In genomic region chr5:113372995-113373950, GRCm38 (mm10) we compare ENCODE assay signal across 8 mouse cellular contexts. TPM values are rescaled to one million over a fixed set of nuclear protein-coding genes. Genes with fewer than 3 reads are reported as not detected.
DNase-seq lines count a peak whose midpoint lies in the region; ATAC-seq and TF ChIP-seq lines count a peak whose summit lies in the region.

No protein-coding gene starts in this region.

- 10% methylated on average over 33 of the region's 33 CpGs for WGBS in bone marrow, adult 2 months
- 3% methylated on average over 33 of the region's 33 CpGs for WGBS in embryonic facial prominence, embryonic 14.5 days

- H3K27ac ChIP-seq in ES-Bruce4 (ENCODE audit: insufficient read depth, low read length): no peak overlapping the region
- H3K27ac ChIP-seq in bone marrow, adult 2 months (ENCODE audit: control insufficient read depth, insufficient read depth, low read depth, low read length, poor library complexity): no peak overlapping the region
- H3K27ac ChIP-seq in embryonic facial prominence, embryonic 14.5 days (replicated peaks; ENCODE audit: low read depth, low read length): peak overlapping the region; percentile 35; the same call in 1 of the 2 replicates

- H3K27me3 ChIP-seq in ES-Bruce4 (ENCODE audit: control insufficient read depth, insufficient read depth, low read length, poor library complexity, severe bottlenecking): no peaks in the 10 kb centered on the region
- no peaks in the 10 kb centered on the region for H3K27me3 ChIP-seq in embryonic facial prominence, embryonic 14.5 days (replicated peaks; ENCODE audit: control insufficient read depth, insufficient read depth, low read length)

- H3K4me1 ChIP-seq in ES-Bruce4 (ENCODE audit: control insufficient read depth, insufficient read depth, low read length): no peaks in the 10 kb centered on the region
- no peaks in the 10 kb centered on the region for H3K4me1 ChIP-seq in bone marrow, adult 2 months (ENCODE audit: control insufficient read depth, insufficient read depth, low read length)
- peaks cover 6% of the 10 kb centered on the region; the same call in 1 of the 2 replicates for H3K4me1 ChIP-seq in embryonic facial prominence, embryonic 14.5 days (ENCODE audit: control insufficient read depth, insufficient read depth, low read length)

- peak; percentile 96 for TF ChIP-seq CTCF in ES-Bruce4 (IDR thresholded peaks at IDR 0.05; ENCODE audit: low read depth, low read length)
- TF ChIP-seq CTCF in bone marrow, adult 2 months (IDR thresholded peaks at IDR 0.05; ENCODE audit: control insufficient read depth, insufficient read depth, low read length): peak; percentile 49

- TF ChIP-seq EP300 in ES-Bruce4 (IDR thresholded peaks at IDR 0.05; ENCODE audit: insufficient read depth, low read depth, low read length): no peak

- H3K4me3 ChIP-seq in ES-Bruce4 (ENCODE audit: low read depth, low read length): peak overlapping the region; percentile 58
- H3K4me3 ChIP-seq in bone marrow, adult 2 months (replicated peaks; ENCODE audit: control insufficient read depth, low read depth, low read length): no peak overlapping the region
- H3K4me3 ChIP-seq in embryonic facial prominence, embryonic 14.5 days (ENCODE audit: low read depth, low read length): peak overlapping the region; percentile 25

- no peak for TF ChIP-seq POLR2A in ES-Bruce4 (IDR thresholded peaks at IDR 0.05; ENCODE audit: insufficient read depth, low read length)
- TF ChIP-seq POLR2A in bone marrow, adult 2 months (IDR thresholded peaks at IDR 0.05; ENCODE audit: borderline replicate concordance, control insufficient read depth, low read depth, low read length): no peak

- no peaks in the 10 kb centered on the region for H3K9me3 ChIP-seq in ES-Bruce4 (replicated peaks; ENCODE audit: control insufficient read depth, insufficient read depth, low read length, poor library complexity, severe bottlenecking)
- H3K9me3 ChIP-seq in embryonic facial prominence, embryonic 14.5 days (ENCODE audit: control insufficient read depth, low read length): no peaks in the 10 kb centered on the region

- no peak overlapping the region; the same call in 1 of the 2 replicates for H3K9ac ChIP-seq in ES-Bruce4 (ENCODE audit: low read depth, poor library complexity, severe bottlenecking)
- peak overlapping the region; percentile 37; the same call in 1 of the 2 replicates for H3K9ac ChIP-seq in embryonic facial prominence, embryonic 14.5 days (ENCODE audit: low read depth, low read length)

- peak; percentile 55; the same call in 1 of the 2 replicates for ATAC-seq in embryonic facial prominence, embryonic 14.5 days (ENCODE audit: low read depth)

- peak; percentile 44 for DNase-seq in embryonic facial prominence, embryonic 14.5 days (ENCODE audit: low spot score)
- peak; percentile 64 for DNase-seq in heart, postnatal 4 days
- peak; percentile 59 for DNase-seq in layer of hippocampus, adult 9-10 months (ENCODE audit: low spot score)
- DNase-seq in lung, postnatal 14 days: peak; percentile 53
- peak; percentile 83 to 90 for DNase-seq in right cerebral cortex, postnatal 10 days (ENCODE audit: low spot score in 2 of 2)
- no peak for DNase-seq in adipocyte (ENCODE audit: low spot score)

- no peaks in the 10 kb centered on the region for H3K36me3 ChIP-seq in ES-Bruce4 (ENCODE audit: control insufficient read depth, insufficient read depth, low read length, poor library complexity, severe bottlenecking)
- H3K36me3 ChIP-seq in embryonic facial prominence, embryonic 14.5 days (ENCODE audit: control insufficient read depth, insufficient read depth, low read length): no peaks in the 10 kb centered on the region

- H3K4me2 ChIP-seq in embryonic facial prominence, embryonic 14.5 days (ENCODE audit: low read depth, low read length): peak overlapping the region; percentile 53

RNA-seq across cellular contexts. Expression of gene Aym1, which starts 16.2 kb away (rescaled TPM):
- polyA plus RNA-seq in ES-Bruce4 (2011; ENCODE audit: insufficient read depth, insufficient read length, low read depth, missing spikeins): not detected in 2 replicates
- polyA plus RNA-seq in bone marrow, adult 2 months (2011; ENCODE audit: insufficient read depth, insufficient read length, low replicate concordance, missing spikeins): not detected in 2 replicates
- not detected in 2 replicates for polyA plus RNA-seq in embryonic facial prominence, embryonic 14.5 days (2014; fragmentation: Nextera tagmentation; extraction: Ambion mirVana)
- not detected for total RNA-seq in heart, postnatal 4 days (2021)
